Mouse (Mus musculus) stomach, postnatal 0 days (tissue): Measurements from ENCODE around the gene Draxin.

ENCODE experiments used
- CTCF ChIP-seq: IDR thresholded peaks from 2 replicates; pipeline ENCODE4 v1.5.1; 2016; ENCODE audit warnings: antibody characterized with exemption, low read depth, mild to moderate bottlenecking, moderate library complexity
- EP300 ChIP-seq: optimal IDR thresholded peaks from 2 replicates; pipeline ENCODE3; 2016; ENCODE audit warnings: antibody characterized with exemption

GRCm38 (mm10) chr4:148053417-148053920, 77.0 kb downstream of the Draxin start:
- no peak for TF ChIP-seq EP300
- TF ChIP-seq CTCF, result no peak
